In the genomic region with DNA sequence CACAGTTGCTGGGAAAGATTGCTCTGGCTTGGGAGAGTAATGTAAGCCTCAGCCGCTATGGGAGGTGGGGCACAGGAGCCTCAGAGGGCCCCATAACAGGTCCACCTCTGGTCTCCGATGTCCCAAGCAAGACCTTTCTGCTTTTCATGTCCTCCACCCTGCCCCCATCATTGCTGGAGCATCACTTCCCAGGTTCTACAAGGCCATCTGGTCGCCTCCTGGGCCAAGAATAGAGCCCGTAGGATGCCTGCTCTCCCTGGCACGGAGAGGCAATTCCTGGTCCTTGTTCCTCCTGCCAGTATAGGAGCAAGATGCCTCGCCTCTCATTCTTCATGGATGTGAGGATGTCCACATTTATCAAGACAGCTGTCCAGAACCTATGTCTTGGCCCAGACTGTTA, we compare ENCODE assay signal across 11 mouse cellular contexts.
"Had no signal": no experiment of that assay in that cellular context is flagged by ENCODE, and none has a peak within 500 bp of the region (broad histone marks: within the 10 kb centered on the region; RNA-seq: fewer than 3 reads in every experiment).

No protein-coding gene starts in this region.

- DNase-seq: kidney, postnatal 10 days; layer of hippocampus, adult 9-11 months; layer of hippocampus, postnatal 36 days; lung, adult 2 months; lung, postnatal 36 days; right cerebral cortex, postnatal 4 days; spleen, adult 18-20 months; thymus, adult 2 months; thymus, postnatal 25 days had no signal

- ATAC-seq: lung, postnatal 0 days; midbrain, embryonic 13.5 days had no signal
